Mouse (Mus musculus) kidney, embryonic 15.5 days (tissue): ENCODE results near the gene Zmym1. TPM values are rescaled to one million over a fixed set of nuclear protein-coding genes. Genes with fewer than 3 reads are reported as not detected.
"Not testable (repeated sequence)": the region's sequence is repeated elsewhere in the genome, so short reads cannot be mapped to it uniquely, and the experiment has no call there.

Experiments
- ATAC-seq: fragments of 200-750 bp; cut with Nextera tagmentation; replicated peaks from 2 replicates; pipeline ENCODE4 v1.8.0; 2017; ENCODE audit warnings: moderate TSS enrichment; ENCODE audit not compliant: low FRiP score
- H3K27ac ChIP-seq: fragments of 300-500 bp; sonication (generic); 2 replicates; pipeline ENCODE4 v1.5.1; 2015; ENCODE audit warnings: mild to moderate bottlenecking, inconsistent platforms
- H3K27me3 ChIP-seq: fragments of 300-500 bp; sonication (generic); 2 replicates; pipeline ENCODE4 v1.6.1; 2015; ENCODE audit warnings: inconsistent platforms
- H3K36me3 ChIP-seq: fragments of 300-500 bp; sonication (generic); 2 replicates; pipeline ENCODE4 v1.6.1; 2015; ENCODE audit warnings: inconsistent platforms
- H3K4me1 ChIP-seq: fragments of 300-500 bp; sonication (generic); 2 replicates; pipeline ENCODE4 v1.6.1; 2015; ENCODE audit warnings: inconsistent platforms
- H3K4me2 ChIP-seq: fragments of 300-500 bp; sonication (generic); 2 replicates; pipeline ENCODE4 v1.6.1; 2015; ENCODE audit warnings: moderate library complexity, mild to moderate bottlenecking, inconsistent platforms
- H3K4me3 ChIP-seq: fragments of 300-500 bp; sonication (generic); replicated peaks from 2 replicates; pipeline ENCODE4 v1.5.1; 2015; ENCODE audit warnings: mild to moderate bottlenecking, inconsistent platforms
- H3K9ac ChIP-seq: fragments of 300-500 bp; sonication (generic); 2 replicates; pipeline ENCODE4 v1.6.1; 2015; ENCODE audit warnings: mild to moderate bottlenecking, inconsistent platforms
- H3K9me3 ChIP-seq: fragments of 300-500 bp; sonication (generic); replicated peaks from 2 replicates; pipeline ENCODE4 v1.6.1; 2016; ENCODE audit warnings: inconsistent platforms
- WGBS: fragments of 180-500 bp; shearing (Covaris S2); methylation state at CpG from one replicate; pipeline ENCODE4 v1.1.7; 2015; ENCODE audit warnings: mixed read lengths; 5-methylcytosine and 5-hydroxymethylcytosine counted together
- polyA plus RNA-seq: library from polyadenylated mRNA; unstranded; fragments of >200 nt; fragmentation: Nextera tagmentation; extraction: Ambion mirVana; gene quantifications from 2 replicates; pipeline ENCODE4 v1.2.1, GENCODE M21; 2015

Zmym1 gene
- 19.4 and 19.8 TPM in 2 replicates for polyA plus RNA-seq

DNA sequence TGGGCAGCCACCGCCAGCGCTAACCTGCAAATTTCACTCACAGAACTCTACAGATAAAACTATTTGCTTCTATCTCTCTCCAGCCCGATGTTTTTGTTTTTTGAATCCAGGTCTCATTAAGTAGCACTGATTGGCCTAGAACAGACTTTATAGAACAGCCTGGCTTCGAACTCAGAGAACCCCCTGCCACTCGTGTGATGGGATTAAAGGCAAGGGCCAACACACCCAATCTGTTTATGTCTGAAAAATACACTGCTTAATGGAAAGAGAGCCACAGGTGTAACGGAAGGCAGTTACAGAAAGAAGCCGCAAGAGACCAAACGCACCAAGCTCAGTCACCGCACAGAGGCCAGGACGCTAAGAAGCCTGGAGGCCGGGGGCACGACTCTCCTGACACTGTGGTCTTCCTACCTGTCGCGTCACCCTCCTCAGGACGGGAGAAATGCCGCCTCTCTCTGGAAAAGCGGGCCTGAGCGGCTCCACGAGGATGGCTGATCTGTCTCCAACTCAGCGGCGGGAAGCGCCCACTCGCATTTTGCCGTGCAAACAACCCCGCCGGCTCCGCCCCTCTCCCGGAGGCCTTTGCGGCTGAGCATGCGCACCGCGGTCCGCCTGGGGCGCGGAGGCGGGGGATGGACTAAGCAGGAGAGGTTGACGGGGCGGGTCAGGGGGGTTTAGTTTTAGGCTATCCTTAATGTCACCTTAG, at the start of gene Zmym1:
TSS of gene Zmym1 (minus strand) at position 568 of the 706 bp plus-strand sequence.
- peak; percentile 95 for ATAC-seq
- Histone ChIP-seq H3K9ac (peak within 1 kb of the TSS; percentile 83), H3K4me1 (0 out of 2 replicates have a peak, but pooled peaks cover 4% of the 10 kb centered on the region), H3K4me3 (peak within 1 kb of the TSS; percentile 77), H3K36me3 (peaks cover 26% of the 10 kb centered on the region), H3K27ac (peak within 1 kb of the TSS; percentile 72), H3K9me3 (no peaks in the 10 kb centered on the region), H3K4me2 (peak within 1 kb of the TSS; percentile 77), H3K27me3 (no peaks in the 10 kb centered on the region)
- under 1% methylated on average over 38 of the region's 38 CpGs for WGBS

DNA sequence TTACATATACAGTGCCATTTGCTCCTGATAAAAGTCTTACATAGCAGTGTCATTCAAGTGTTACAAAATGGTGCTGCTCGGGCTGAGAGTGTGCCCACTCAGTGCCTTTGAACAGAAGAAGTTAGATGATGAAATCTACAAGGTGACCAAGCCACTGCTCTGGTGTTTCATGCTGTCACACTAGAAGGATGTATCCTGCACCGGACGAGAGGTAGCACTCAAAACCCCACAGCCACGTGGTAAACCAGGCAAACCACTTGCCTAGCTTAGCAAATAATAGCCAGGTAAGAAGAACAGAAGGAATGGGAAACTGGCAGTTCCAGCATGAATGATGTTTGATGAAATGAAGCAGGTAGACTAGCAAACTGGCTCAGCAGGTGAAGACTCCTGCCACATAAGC, 49.6 kb upstream of the Zmym1 start:
- WGBS: 65% methylated on average over 4 of the region's 4 CpGs
- no peak overlapping the region for H3K4me2 ChIP-seq
- H3K27me3 ChIP-seq: no peaks in the 10 kb centered on the region
- ATAC-seq: no peak
- no peaks in the 10 kb centered on the region for H3K9me3 ChIP-seq
- no peak overlapping the region for H3K27ac ChIP-seq
- H3K9ac ChIP-seq: no peak overlapping the region
- H3K4me3 ChIP-seq: no peak overlapping the region
- no peaks in the 10 kb centered on the region for H3K4me1 ChIP-seq
- H3K36me3 ChIP-seq: peaks cover 34% of the 10 kb centered on the region

DNA sequence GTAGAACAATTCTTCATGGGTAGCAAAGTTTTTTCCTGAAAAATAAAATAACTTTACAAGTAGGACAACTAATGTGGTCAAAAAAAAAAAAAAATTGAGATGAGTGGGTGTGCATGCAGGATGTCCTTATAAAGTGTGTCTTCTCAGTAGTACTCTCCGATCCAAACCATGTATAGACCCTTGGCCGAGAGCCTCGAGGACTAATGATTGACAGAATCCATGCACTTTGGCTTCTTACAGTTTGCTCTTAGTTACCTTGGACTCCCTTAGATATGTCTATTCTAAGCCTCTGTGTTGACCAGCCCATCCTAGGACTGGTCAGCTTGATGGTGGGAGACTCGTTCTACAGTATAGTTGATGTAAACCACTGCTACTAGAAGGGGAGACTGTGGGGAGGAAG, 46.6 kb upstream of the Zmym1 start:
- H3K9me3 ChIP-seq: no peaks in the 10 kb centered on the region
- no peak overlapping the region for H3K27ac ChIP-seq
- no peak overlapping the region for H3K4me3 ChIP-seq
- H3K4me2 ChIP-seq: no peak overlapping the region
- H3K36me3 ChIP-seq: peaks cover 31% of the 10 kb centered on the region
- H3K4me1 ChIP-seq: no peaks in the 10 kb centered on the region
- WGBS: 91% methylated on average over 4 of the region's 4 CpGs
- H3K9ac ChIP-seq: no peak overlapping the region
- no peak for ATAC-seq
- no peaks in the 10 kb centered on the region for H3K27me3 ChIP-seq

DNA sequence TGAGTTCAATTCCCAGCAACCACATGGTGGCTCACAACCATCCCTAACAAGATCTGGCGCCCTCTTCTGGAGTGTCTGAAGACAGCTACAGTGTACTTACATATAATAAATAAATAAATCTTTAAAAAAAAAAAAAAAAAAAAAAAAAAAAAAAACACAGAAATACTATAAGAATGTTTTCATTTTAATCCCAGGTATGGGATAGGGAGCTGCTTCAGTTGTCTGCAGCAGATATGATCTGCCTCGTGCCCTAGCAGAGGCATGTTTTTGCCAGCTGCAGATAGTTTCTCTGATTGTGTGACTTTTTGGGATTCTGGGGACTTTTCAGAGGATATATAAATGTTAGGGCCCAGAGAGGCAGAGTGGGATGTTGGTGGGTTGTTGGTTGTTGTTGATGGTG, 38.6 kb upstream of the Zmym1 start:
- not testable (repeated sequence) for H3K4me2 ChIP-seq, H3K4me1 ChIP-seq, H3K9ac ChIP-seq, ATAC-seq, H3K27ac ChIP-seq, H3K9me3 ChIP-seq, H3K27me3 ChIP-seq, H3K4me3 ChIP-seq
- 77% methylated on average over 2 of the region's 2 CpGs for WGBS
- peaks cover 12% of the 10 kb centered on the region for H3K36me3 ChIP-seq

DNA sequence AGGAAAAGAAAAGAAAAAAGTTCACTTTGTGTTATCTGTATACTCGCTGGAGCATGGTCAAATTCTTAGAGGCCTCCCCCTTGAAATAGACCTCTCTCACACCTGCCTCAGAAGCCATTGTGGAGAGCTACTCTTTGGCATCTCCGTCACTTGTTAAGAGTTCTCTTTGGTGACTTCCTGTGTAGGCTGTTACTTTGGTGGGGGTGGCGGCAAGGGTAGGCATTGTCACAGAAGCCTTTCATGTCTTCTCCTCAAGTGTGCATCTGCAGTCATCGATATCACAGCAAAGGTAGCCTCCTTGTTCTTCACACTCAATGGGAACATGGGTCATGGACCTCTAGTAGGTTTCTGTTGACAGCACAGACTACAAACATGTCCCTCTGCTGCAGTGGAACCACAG, 34.1 kb upstream of the Zmym1 start:
- 93% methylated on average over 4 of the region's 4 CpGs for WGBS
- peaks cover 8% of the 10 kb centered on the region for H3K36me3 ChIP-seq
- no peak overlapping the region for H3K27ac ChIP-seq
- H3K4me2 ChIP-seq: no peak overlapping the region
- no peaks in the 10 kb centered on the region for H3K4me1 ChIP-seq
- no peak for ATAC-seq
- no peaks in the 10 kb centered on the region for H3K9me3 ChIP-seq
- no peaks in the 10 kb centered on the region for H3K27me3 ChIP-seq
- no peak overlapping the region for H3K9ac ChIP-seq
- H3K4me3 ChIP-seq: no peak overlapping the region

DNA sequence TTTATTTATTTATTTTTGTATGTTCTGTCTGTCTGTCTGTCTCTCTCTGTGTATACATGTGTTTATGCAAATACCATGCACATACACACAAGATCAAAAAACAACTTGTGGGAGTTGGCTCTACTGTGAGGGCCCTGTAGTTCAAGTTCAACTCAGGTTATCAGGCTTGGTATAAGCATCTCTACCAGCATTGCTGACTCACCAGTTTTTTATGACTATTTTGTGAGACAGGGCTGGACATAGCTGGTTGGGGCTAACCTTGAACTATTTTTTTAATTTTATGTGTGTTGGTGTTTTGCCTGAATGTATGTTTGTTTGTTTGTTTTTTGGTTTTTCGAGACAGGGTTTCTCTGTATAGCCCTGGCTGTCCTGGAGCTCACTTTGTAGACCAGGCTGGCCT, 30.2 kb upstream of the Zmym1 start:
- H3K27ac ChIP-seq: no peak overlapping the region
- 91% methylated on average over 1 of the region's 1 CpGs for WGBS
- peaks cover 30% of the 10 kb centered on the region for H3K36me3 ChIP-seq
- no peak overlapping the region for H3K9ac ChIP-seq
- H3K4me3 ChIP-seq: no peak overlapping the region
- H3K9me3 ChIP-seq: no peaks in the 10 kb centered on the region
- H3K4me1 ChIP-seq: no peaks in the 10 kb centered on the region
- no peak overlapping the region for H3K4me2 ChIP-seq
- H3K27me3 ChIP-seq: no peaks in the 10 kb centered on the region
- no peak for ATAC-seq

DNA sequence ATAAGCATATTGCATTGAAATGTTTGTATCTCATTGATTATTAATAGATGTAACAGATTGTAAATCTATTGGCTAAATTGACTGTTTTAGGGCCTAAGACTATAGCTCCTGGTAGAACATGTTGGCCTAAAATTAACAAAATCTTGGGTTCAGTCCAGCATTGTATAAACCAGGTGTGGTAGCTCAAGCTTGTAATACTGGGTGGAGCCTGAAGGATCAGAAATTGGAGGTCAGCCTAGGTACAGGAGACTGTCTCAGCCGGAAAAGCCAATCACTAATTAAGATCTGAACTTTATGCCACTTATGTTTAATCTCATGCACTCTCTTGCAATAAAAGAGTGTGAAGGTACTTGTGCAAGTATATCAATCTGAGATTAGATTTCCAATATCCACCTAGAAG, 24.8 kb upstream of the Zmym1 start:
- no peak overlapping the region for H3K9ac ChIP-seq
- H3K27me3 ChIP-seq: no peaks in the 10 kb centered on the region
- no peak overlapping the region for H3K27ac ChIP-seq
- 93% methylated on average over 1 of the region's 1 CpGs for WGBS
- H3K4me2 ChIP-seq: no peak overlapping the region
- H3K4me1 ChIP-seq: no peaks in the 10 kb centered on the region
- ATAC-seq: no peak
- H3K4me3 ChIP-seq: no peak overlapping the region
- H3K9me3 ChIP-seq: no peaks in the 10 kb centered on the region
- H3K36me3 ChIP-seq: peaks cover 22% of the 10 kb centered on the region

DNA sequence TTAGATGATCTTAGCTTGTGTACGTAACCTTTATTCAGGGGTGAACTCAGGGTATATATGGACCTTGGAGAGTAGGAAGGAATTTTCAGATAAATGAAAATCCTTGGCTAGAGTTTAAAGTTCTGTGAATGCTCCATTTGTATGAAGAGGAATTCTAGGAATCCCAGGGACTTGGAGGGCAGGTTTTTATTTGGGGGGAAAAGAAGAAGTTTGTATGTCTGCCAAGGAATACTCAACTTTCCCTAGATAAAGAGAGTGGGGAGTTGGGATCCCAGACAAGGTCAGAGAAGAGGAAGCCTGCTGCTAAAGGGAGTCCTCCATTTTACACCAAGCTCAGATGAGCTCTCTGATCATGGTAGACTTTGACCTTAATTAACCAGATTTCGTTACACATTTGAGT, 22.2 kb upstream of the Zmym1 start:
- Histone ChIP-seq H3K9ac (no peak overlapping the region), H3K36me3 (peaks cover 6% of the 10 kb centered on the region; the same call in 1 of the 2 replicates), H3K27ac (no peak overlapping the region), H3K27me3 (no peaks in the 10 kb centered on the region), H3K4me3 (no peak overlapping the region), H3K4me1 (peaks cover 4% of the 10 kb centered on the region), H3K4me2 (no peak overlapping the region), H3K9me3 (no peaks in the 10 kb centered on the region)
- 82% methylated on average over 2 of the region's 2 CpGs for WGBS
- no peak for ATAC-seq

DNA sequence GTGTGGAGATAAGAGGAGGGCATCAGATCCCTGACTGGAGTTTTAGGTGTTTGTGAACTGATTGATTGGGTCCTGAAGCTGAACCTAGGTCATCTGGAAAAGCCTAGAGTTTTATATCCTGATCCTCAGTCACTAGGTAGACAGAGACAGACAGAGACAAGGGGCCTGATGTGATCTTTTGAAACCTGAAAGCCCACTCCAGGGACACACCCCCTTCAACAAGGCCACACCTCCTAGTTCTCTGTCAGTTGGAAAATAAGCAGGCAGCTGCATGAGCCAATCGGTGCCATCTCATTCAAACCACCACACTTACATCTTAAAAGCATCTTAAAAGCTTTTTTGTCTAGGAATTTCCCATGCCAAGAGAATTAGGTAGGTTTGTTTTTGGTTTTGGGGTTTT, 19.9 kb upstream of the Zmym1 start:
- WGBS: 41% methylated on average over 1 of the region's 1 CpGs
- Histone ChIP-seq H3K4me2 (no peak overlapping the region), H3K27me3 (no peaks in the 10 kb centered on the region), H3K4me1 (peaks cover 10% of the 10 kb centered on the region), H3K36me3 (no peaks in the 10 kb centered on the region), H3K9me3 (no peaks in the 10 kb centered on the region), H3K27ac (no peak overlapping the region), H3K4me3 (no peak overlapping the region), H3K9ac (no peak overlapping the region)
- ATAC-seq: no peak

DNA sequence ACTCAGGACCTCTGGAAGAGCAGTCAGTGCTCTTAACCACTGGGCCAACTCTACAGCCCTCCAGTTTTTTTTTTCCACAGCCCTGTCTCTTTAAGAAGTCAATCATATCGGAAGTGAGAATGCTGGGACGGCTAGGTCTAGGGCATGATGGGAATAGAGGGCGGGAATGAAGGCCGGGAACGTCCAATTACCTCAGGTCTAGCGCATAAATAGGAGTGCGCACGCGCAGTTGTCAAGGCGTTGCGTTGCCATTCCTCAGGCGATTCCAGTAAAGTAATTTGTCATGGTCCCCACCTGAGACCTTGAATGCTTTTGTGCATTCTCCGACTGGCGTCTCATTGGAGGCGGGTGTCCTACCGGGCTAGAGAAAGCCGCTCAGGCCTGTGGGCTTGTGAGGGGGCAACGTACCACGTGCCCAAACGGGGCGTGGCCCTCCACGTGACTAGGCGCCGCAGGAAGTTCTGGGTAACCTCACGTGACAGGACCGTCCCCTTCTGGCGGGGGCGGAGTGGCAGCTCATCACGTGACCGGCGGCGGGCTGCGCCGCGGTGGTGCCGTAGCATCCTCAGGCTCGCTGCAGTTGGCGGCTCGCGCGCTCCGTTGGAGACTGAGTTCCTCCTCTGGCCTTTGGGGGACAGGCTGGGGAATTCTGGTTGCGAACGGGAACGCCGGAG, 16.1 kb upstream of the Zmym1 start, which contains the start of gene Zmym6:
TSS of gene Zmym6 (plus strand) at position 509 of the 674 bp plus-strand sequence.
- Histone ChIP-seq H3K4me2 (peak within 1 kb of the TSS; percentile 79), H3K9me3 (no peaks in the 10 kb centered on the region), H3K27ac (peak within 1 kb of the TSS; percentile 95), H3K4me3 (peak within 1 kb of the TSS; percentile 66), H3K4me1 (peaks cover 10% of the 10 kb centered on the region), H3K9ac (peak within 1 kb of the TSS; percentile 61), H3K36me3 (no peaks in the 10 kb centered on the region), H3K27me3 (no peaks in the 10 kb centered on the region)
- ATAC-seq: peak; percentile 97
- under 1% methylated on average over 46 of the region's 46 CpGs for WGBS

DNA sequence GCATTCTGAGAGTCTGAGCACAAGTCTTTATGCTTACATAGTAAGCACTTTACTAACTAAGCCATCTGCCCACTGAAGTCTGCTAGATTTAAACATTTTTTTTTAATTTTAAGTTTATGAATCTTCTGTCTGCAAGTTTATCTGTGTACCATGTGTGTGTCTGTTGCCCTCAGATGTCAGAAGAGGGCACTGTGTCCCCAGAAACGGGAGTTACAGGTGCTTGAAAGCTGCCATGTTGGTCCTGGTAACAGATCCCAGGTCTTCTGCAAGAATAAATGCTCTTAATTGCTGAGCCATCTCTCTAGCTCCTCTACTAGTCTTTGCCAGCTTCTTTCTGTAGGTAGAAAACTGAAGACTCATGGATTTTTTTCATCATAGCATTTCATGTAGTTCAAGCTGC, 14.0 kb upstream of the Zmym1 start:
- Histone ChIP-seq H3K9me3 (no peaks in the 10 kb centered on the region), H3K27ac (no peak overlapping the region), H3K36me3 (no peaks in the 10 kb centered on the region), H3K4me2 (no peak overlapping the region), H3K4me3 (no peak overlapping the region), H3K27me3 (no peaks in the 10 kb centered on the region), H3K9ac (no peak overlapping the region), H3K4me1 (peaks cover 10% of the 10 kb centered on the region)
- 60% methylated on average over 1 of the region's 1 CpGs for WGBS
- ATAC-seq: no peak

DNA sequence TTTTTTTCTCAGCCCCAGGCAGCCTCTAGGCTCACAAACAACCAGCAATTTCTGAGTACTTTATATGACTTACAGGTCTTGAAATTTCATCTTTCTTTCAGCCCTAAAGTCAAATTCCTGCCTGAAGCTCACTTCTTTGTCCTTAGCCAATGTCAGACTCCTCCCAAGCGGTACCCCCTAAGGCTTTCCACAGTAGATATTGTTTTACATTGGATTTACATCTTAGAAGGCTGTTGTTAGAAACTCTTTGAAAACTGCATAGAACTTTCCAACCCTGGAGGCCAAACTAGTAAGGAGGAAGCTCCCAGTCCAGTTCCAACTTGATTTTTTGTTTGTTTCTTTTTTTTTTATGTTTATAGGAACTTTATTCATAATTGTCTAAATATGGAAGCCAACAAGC, 3.1 kb upstream of the Zmym1 start:
- no peak for ATAC-seq

More for the DNA sequence above, 3.1 kb upstream of the Zmym1 start:
- H3K27me3 ChIP-seq: no peaks in the 10 kb centered on the region
- H3K4me1 ChIP-seq: 0 out of 2 replicates have a peak, but pooled peaks cover 4% of the 10 kb centered on the region
- no peak overlapping the region for H3K9ac ChIP-seq
- H3K36me3 ChIP-seq: 0 out of 2 replicates have a peak, but pooled peaks cover 4% of the 10 kb centered on the region
- no peak overlapping the region for H3K4me2 ChIP-seq
- H3K9me3 ChIP-seq: 0 out of 2 replicates have a peak, but pooled peaks cover 3% of the 10 kb centered on the region
- 41% methylated on average over 1 of the region's 1 CpGs for WGBS
- H3K27ac ChIP-seq: no peak overlapping the region
- no peak overlapping the region for H3K4me3 ChIP-seq
